ENCODE assay signal across 7 mouse cellular contexts in the genomic region with DNA sequence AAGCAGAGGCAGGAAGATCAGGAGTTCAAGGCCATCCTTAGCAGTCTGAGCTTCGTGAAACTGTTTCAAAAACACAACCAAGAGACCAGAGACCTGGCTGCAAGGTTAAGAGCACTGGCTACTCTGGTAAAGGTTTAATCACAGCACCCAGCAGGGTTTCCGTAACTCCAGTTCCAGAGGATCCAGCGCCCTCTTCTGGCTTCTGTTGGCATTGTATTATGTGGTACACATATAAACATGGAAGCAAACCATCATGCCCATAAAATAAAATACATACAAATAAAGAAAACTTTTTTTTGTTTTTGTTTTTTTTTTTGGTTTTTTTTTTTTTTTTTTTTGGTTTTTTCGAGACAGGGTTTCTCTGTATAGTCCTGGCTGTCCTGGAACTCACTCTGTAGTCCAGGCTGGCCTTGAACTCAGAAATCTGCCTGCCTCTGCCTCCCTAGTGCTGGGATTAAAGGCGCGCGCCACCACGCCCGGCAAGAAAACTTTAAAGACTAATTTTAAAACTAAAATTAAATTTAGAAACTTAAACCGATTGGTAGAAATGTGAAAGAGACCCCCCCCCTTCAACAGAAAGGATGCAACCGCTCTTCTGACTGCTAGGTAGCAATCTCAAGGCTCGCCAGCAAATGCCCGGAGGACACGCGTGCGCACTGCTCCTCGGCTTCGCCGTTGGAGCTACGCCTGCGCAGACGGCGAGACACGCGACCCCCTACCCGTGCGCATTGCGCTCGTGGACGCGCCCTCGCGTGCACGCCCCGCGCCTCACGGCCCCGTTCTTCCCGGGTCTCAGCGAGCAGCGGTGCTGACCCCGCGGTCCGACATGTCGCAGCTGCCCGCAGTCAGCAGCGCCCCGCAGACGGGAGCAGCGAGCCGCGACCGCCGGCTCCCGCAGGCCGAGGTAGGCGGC. TPM values are rescaled to one million over a fixed set of nuclear protein-coding genes. Genes with fewer than 3 reads are reported as not detected.
DNase-seq lines count a peak whose midpoint lies in the region; ATAC-seq and TF ChIP-seq lines count a peak whose summit lies in the region.

Eid2 (plus strand) TSS at position 753 of the 913 bp plus-strand sequence.

- peak within 1 kb of the TSS; percentile 86 for H3K4me3 ChIP-seq in embryonic facial prominence, embryonic 11.5 days (ENCODE audit: low read depth, low read length)
- H3K4me3 ChIP-seq in heart, adult 2 months, result peak within 1 kb of the TSS; percentile 74
- H3K4me3 ChIP-seq in limb, embryonic 10.5 days, result peak within 1 kb of the TSS; percentile 90
- peak within 1 kb of the TSS; percentile 58 for H3K4me3 ChIP-seq in midbrain, embryonic 15.5 days
- peak within 1 kb of the TSS; percentile 80 for H3K4me3 ChIP-seq in stomach, embryonic 14.5 days (ENCODE audit: low read depth, low read length)

- H3K9me3 ChIP-seq in embryonic facial prominence, embryonic 11.5 days (replicated peaks; ENCODE audit: control insufficient read depth, low read length), result no peaks in the 10 kb centered on the region
- H3K9me3 ChIP-seq in limb, embryonic 10.5 days (replicated peaks), result no peaks in the 10 kb centered on the region
- no peaks in the 10 kb centered on the region for H3K9me3 ChIP-seq in midbrain, embryonic 15.5 days
- H3K9me3 ChIP-seq in stomach, embryonic 14.5 days (ENCODE audit: control insufficient read depth, low read depth, low read length), result no peaks in the 10 kb centered on the region

- peak; percentile 89 for ATAC-seq in embryonic facial prominence, embryonic 11.5 days (replicated peaks; ENCODE audit: insufficient number of reproducible peaks, low FRiP score, low TSS enrichment, low read depth)
- peak; percentile 93 for ATAC-seq in midbrain, embryonic 15.5 days (replicated peaks)
- ATAC-seq in stomach, embryonic 14.5 days (ENCODE audit: insufficient number of reproducible peaks, insufficient read depth, low FRiP score, low read depth), result peak; percentile 91

- H3K36me3 ChIP-seq in embryonic facial prominence, embryonic 11.5 days (replicated peaks; ENCODE audit: control insufficient read depth, insufficient read depth, low read depth, low read length), result no peaks in the 10 kb centered on the region
- no peaks in the 10 kb centered on the region; the same call in 1 of the 2 replicates for H3K36me3 ChIP-seq in heart, adult 2 months (ENCODE audit: control insufficient read depth, insufficient read depth, low read length)
- peaks cover 31% of the 10 kb centered on the region for H3K36me3 ChIP-seq in limb, embryonic 10.5 days
- no peaks in the 10 kb centered on the region; the same call in 1 of the 2 replicates for H3K36me3 ChIP-seq in midbrain, embryonic 15.5 days (replicated peaks)
- H3K36me3 ChIP-seq in stomach, embryonic 14.5 days (ENCODE audit: control insufficient read depth, insufficient read depth, low read length), result no peaks in the 10 kb centered on the region; the same call in 1 of the 2 replicates

- H3K27me3 ChIP-seq in embryonic facial prominence, embryonic 11.5 days (ENCODE audit: control insufficient read depth, insufficient read depth, low read length), result no peaks in the 10 kb centered on the region
- no peaks in the 10 kb centered on the region for H3K27me3 ChIP-seq in heart, adult 2 months (ENCODE audit: control insufficient read depth, insufficient read depth, low read length)
- H3K27me3 ChIP-seq in limb, embryonic 10.5 days (ENCODE audit: low read depth, poor library complexity, severe bottlenecking), result no peaks in the 10 kb centered on the region
- H3K27me3 ChIP-seq in midbrain, embryonic 15.5 days (replicated peaks), result peaks cover 7% of the 10 kb centered on the region; the same call in 1 of the 2 replicates
- H3K27me3 ChIP-seq in stomach, embryonic 14.5 days (ENCODE audit: control insufficient read depth, insufficient read depth, low read length), result no peaks in the 10 kb centered on the region

- no peak for TF ChIP-seq EP300 in heart, adult 2 months (IDR thresholded peaks at IDR 0.05; ENCODE audit: insufficient read depth, low read depth, low read length)

- peak within 1 kb of the TSS; percentile 43 for H3K4me2 ChIP-seq in embryonic facial prominence, embryonic 11.5 days (ENCODE audit: low read depth, low read length)
- peak within 1 kb of the TSS; percentile 74 for H3K4me2 ChIP-seq in midbrain, embryonic 15.5 days
- peak within 1 kb of the TSS; percentile 55 for H3K4me2 ChIP-seq in stomach, embryonic 14.5 days (replicated peaks; ENCODE audit: low read depth, low read length)

- no peaks in the 10 kb centered on the region for H3K4me1 ChIP-seq in embryonic facial prominence, embryonic 11.5 days (ENCODE audit: control insufficient read depth, insufficient read depth, low read length)
- peaks cover 3% of the 10 kb centered on the region; the same call in 1 of the 2 replicates for H3K4me1 ChIP-seq in heart, adult 2 months (ENCODE audit: control insufficient read depth, insufficient read depth, low read length)
- H3K4me1 ChIP-seq in limb, embryonic 10.5 days, result peaks cover 9% of the 10 kb centered on the region
- H3K4me1 ChIP-seq in midbrain, embryonic 15.5 days, result peaks cover 19% of the 10 kb centered on the region
- no peaks in the 10 kb centered on the region for H3K4me1 ChIP-seq in stomach, embryonic 14.5 days (ENCODE audit: control insufficient read depth, insufficient read depth, low read length)

- DNase-seq in adrenal gland, postnatal 36 days, result peak; percentile 92
- peak; percentile 94 for DNase-seq in embryonic facial prominence, embryonic 11.5 days (ENCODE audit: low spot score)
- peak; percentile 84 to 86 for DNase-seq in heart, adult 2 months
- peak; percentile 73 for DNase-seq in kidney, adult 18-20 months
- DNase-seq in limb, embryonic 10.5 days (ENCODE audit: low spot score), result peak; percentile 90

- no peaks in the 10 kb centered on the region for H3K79me2 ChIP-seq in heart, adult 2 months (replicated peaks; ENCODE audit: control insufficient read depth, insufficient read depth, low read length)

- peak; percentile 34 for TF ChIP-seq CTCF in heart, adult 2 months (IDR thresholded peaks at IDR 0.05)

- intact Hi-C loops in heart, adult 2 months (cut with DNase I), result no loop called here

- H3K27ac ChIP-seq in embryonic facial prominence, embryonic 11.5 days (replicated peaks; ENCODE audit: low read depth, low read length), result peak within 1 kb of the TSS; percentile 87
- H3K27ac ChIP-seq in heart, adult 2 months, result peak within 1 kb of the TSS; percentile 62
- H3K27ac ChIP-seq in limb, embryonic 10.5 days, result peak within 1 kb of the TSS; percentile 98
- peak within 1 kb of the TSS; percentile 93 for H3K27ac ChIP-seq in midbrain, embryonic 15.5 days
- peak within 1 kb of the TSS; percentile 82 for H3K27ac ChIP-seq in stomach, embryonic 14.5 days (ENCODE audit: low read length)

- H3K9ac ChIP-seq in embryonic facial prominence, embryonic 11.5 days (replicated peaks; ENCODE audit: low read length), result peak within 1 kb of the TSS; percentile 99
- H3K9ac ChIP-seq in heart, adult 2 months (ENCODE audit: low read depth, low read length), result peak within 1 kb of the TSS; percentile 84
- peak within 1 kb of the TSS; percentile 84 for H3K9ac ChIP-seq in midbrain, embryonic 15.5 days
- H3K9ac ChIP-seq in stomach, embryonic 14.5 days (replicated peaks; ENCODE audit: low read depth, low read length), result peak within 1 kb of the TSS; percentile 99

- 6% methylated on average over 55 of the region's 57 CpGs for WGBS in embryonic facial prominence, embryonic 11.5 days
- WGBS in heart, adult 2 months, result 6% methylated on average over 57 of the region's 57 CpGs
- 7% methylated on average over 57 of the region's 57 CpGs for WGBS in limb, embryonic 10.5 days
- WGBS in midbrain, embryonic 15.5 days, result 7% methylated on average over 57 of the region's 57 CpGs
- 6% methylated on average over 57 of the region's 57 CpGs for whole genome bisulfite sequencing in stomach, embryonic 14.5 days

- peak; percentile 69 for TF ChIP-seq POLR2A in heart, adult 2 months (IDR thresholded peaks at IDR 0.05; ENCODE audit: insufficient read depth, low read depth, low read length)

RNA-seq across cellular contexts. Expression of gene Eid2, which starts in this region (rescaled TPM):
- total RNA-seq in adrenal gland, postnatal 36 days (2021), result 10 to 100 TPM; 25.2 to 51.2 TPM
- 10.4 and 19.9 TPM in 2 replicates for polyA plus RNA-seq in embryonic facial prominence, embryonic 11.5 days (2014; fragmentation: Nextera tagmentation; extraction: Ambion mirVana)
- total RNA-seq in heart, adult 2 months (2021), result 10 to 100 TPM; 11.2 to 11.9 TPM
- 4.2 and 4.6 TPM in 2 replicates for polyA plus RNA-seq in heart, adult 2 months (2012; rRNA removed)
- 2.9 and 3.9 TPM in 2 replicates for polyA plus RNA-seq in limb, embryonic 10.5 days (2016; fragmentation: Nextera tagmentation; extraction: Ambion mirVana)
- 16.4 and 21.0 TPM in 2 replicates for polyA plus RNA-seq in midbrain, embryonic 15.5 days (2015; fragmentation: Nextera tagmentation; extraction: Ambion mirVana)
- polyA plus RNA-seq in stomach, embryonic 14.5 days (2014; fragmentation: Nextera tagmentation; extraction: Ambion mirVana), result 4.1 and 4.4 TPM in 2 replicates

Comparison
In these comparisons a context has a peak if more than half of its experiments do, and no peak if none do; other contexts are left out.
1. Peak in every context shown above with its lines: DNase-seq, ATAC-seq, H3K4me3 ChIP-seq and H3K27ac ChIP-seq.